Mouse (Mus musculus) kidney, adult 11 months (tissue): ENCODE results near the gene Alox12.

Experiments
- DNase-seq: peaks from one replicate; pipeline ENCODE4 v3.0.0; 2022

Gene Alox12

GRCm38 (mm10) chr11:70192157-70192556 is 63.0 kb downstream of the Alox12 start:
- no peak for DNase-seq
